Mouse (Mus musculus) myocyte (in vitro differentiated cells): ENCODE measurements around the gene 9130409I23Rik. TPM values are rescaled to one million over a fixed set of nuclear protein-coding genes. Genes with fewer than 3 reads are reported as not detected.
A peak's percentile ranks its signal among the peaks of the same experiment; 100 is the strongest.

Source experiments
- H3K27me3 ChIP-seq: one replicate; pipeline ENCODE4 v1.6.1; 2011; ENCODE audit not compliant: control insufficient read depth, insufficient read depth, insufficient read length
- H3K36me3 ChIP-seq: one replicate; pipeline ENCODE4 v1.6.1; 2011; ENCODE audit not compliant: control insufficient read depth, insufficient read depth
- H3K4me2 ChIP-seq: one replicate; pipeline ENCODE4 v1.6.1; 2011; ENCODE audit warnings: low read depth, control low read depth
- H3K4me3 ChIP-seq: one replicate; pipeline ENCODE4 v1.5.1; 2011; ENCODE audit warnings: mild to moderate bottlenecking, control low read depth, moderate library complexity
- H3K79me2 ChIP-seq: one replicate; pipeline ENCODE4 v1.6.1; 2011; ENCODE audit not compliant: control insufficient read depth, insufficient read depth
- H3ac ChIP-seq: one replicate; pipeline ENCODE4 v1.6.1; 2011; ENCODE audit not compliant: control insufficient read depth, insufficient read length
- CEBPB ChIP-seq: IDR thresholded peaks from 2 replicates; pipeline ENCODE4 v1.6.1; 2011; ENCODE audit warnings: mild to moderate bottlenecking, moderate library complexity; ENCODE audit not compliant: poor library complexity, insufficient read depth, severe bottlenecking
- E2F4 ChIP-seq: IDR thresholded peaks from one replicate; pipeline ENCODE4 v1.6.1; 2011; ENCODE audit warnings: mild to moderate bottlenecking, control low read depth, moderate library complexity; ENCODE audit not compliant: insufficient read depth
- MAX ChIP-seq: IDR thresholded peaks from one replicate; pipeline ENCODE4 v1.6.1; 2011; ENCODE audit warnings: low read depth, mild to moderate bottlenecking, control low read depth
- MYOD1 ChIP-seq, 3 experiments: IDR thresholded peaks; one replicate each; pipeline ENCODE4 v1.6.1; 2011; ENCODE audit warnings: control low read depth in 2 of 3, low read depth in 2 of 3, mild to moderate bottlenecking in 2 of 3, moderate library complexity in 1 of 3; ENCODE audit not compliant: insufficient read length in 2 of 3, control insufficient read depth in 1 of 3
- MYOG ChIP-seq, 3 experiments: IDR thresholded peaks; one replicate each; pipeline ENCODE4 v1.6.1; 2011; ENCODE audit warnings: control low read depth in 2 of 3, low read depth in 2 of 3, mild to moderate bottlenecking in 2 of 3; ENCODE audit not compliant: insufficient read length in 2 of 3, control insufficient read depth in 1 of 3, insufficient read depth in 1 of 3
- POLR2A ChIP-seq: IDR thresholded peaks from one replicate; pipeline ENCODE4 v1.6.1; 2011; ENCODE audit warnings: low read depth, mild to moderate bottlenecking, control low read depth, moderate library complexity; ENCODE audit not compliant: insufficient read length
- POLR2AphosphoS2 ChIP-seq: IDR thresholded peaks from one replicate; pipeline ENCODE4 v1.6.1; 2011; ENCODE audit warnings: low read depth, control low read depth; ENCODE audit not compliant: insufficient read length
- REST ChIP-seq: IDR thresholded peaks from one replicate; pipeline ENCODE4 v1.6.1; 2011; ENCODE audit warnings: mild to moderate bottlenecking, control low read depth, moderate library complexity; ENCODE audit not compliant: insufficient read depth, insufficient read length
- SRF ChIP-seq: IDR thresholded peaks from one replicate; pipeline ENCODE4 v1.6.1; 2011; ENCODE audit warnings: low read depth; ENCODE audit not compliant: control insufficient read depth, insufficient read length
- TCF12 ChIP-seq: IDR thresholded peaks from one replicate; pipeline ENCODE4 v1.6.1; 2011; ENCODE audit warnings: mild to moderate bottlenecking, control low read depth; ENCODE audit not compliant: poor library complexity, insufficient read depth, severe bottlenecking
- TCF3 ChIP-seq: IDR thresholded peaks from one replicate; pipeline ENCODE4 v1.6.1; 2011; ENCODE audit warnings: low read depth, control low read depth; ENCODE audit not compliant: insufficient read length
- USF1 ChIP-seq: IDR thresholded peaks from one replicate; pipeline ENCODE4 v1.6.1; 2011; ENCODE audit warnings: low read depth, mild to moderate bottlenecking, control low read depth, moderate library complexity
- polyA plus RNA-seq: library from polyadenylated mRNA; unstranded; fragments of >200 nt; fragmentation: generic; extraction: Trizol; gene quantifications from one replicate; pipeline ENCODE4 v1.2.1, GENCODE M21; 2012; ENCODE audit warnings: missing spikeins

9130409I23Rik gene
- polyA plus RNA-seq, 1 experiment: not detected

DNA sequence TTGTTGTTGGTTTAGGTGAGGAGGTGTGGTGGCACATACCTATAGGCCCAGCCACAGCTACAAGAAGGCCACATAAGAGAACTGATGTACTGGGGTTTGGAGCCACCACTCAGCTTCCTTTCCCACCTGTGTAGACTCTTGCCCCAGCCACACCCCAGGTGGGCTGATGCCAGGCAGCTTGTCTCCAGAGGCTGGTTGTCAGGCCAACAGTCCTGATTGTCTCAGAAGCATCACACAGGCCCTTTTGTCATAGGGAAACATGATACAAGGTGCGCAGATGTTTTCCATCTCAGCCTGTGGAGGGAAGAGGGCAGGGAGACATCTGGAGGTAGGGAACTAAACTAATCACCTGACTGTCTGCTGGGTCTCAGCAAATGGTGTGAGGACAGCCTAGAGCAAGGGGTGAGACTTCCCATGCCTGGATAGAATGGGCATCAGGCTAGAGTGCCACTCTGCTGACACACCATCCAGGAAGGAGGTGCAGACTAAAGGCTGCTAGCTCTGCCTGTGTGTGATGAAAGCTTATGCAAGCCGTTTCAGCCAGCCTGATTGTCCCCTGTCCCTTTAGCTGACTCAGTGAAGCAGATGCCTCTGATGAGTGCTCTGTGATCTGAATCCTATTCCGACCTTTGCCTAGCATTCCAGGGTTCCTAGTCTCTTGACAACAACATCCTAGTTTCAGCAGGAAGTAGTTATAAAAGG is 10.9 kb downstream of the 9130409I23Rik start:
- no peaks in the 10 kb centered on the region for H3K79me2 ChIP-seq
- H3K27me3 ChIP-seq: peaks cover 23% of the 10 kb centered on the region
- H3ac ChIP-seq: no peak overlapping the region
- no peak overlapping the region for H3K4me2 ChIP-seq
- H3K4me3 ChIP-seq: no peak overlapping the region
- TF ChIP-seq CEBPB: peak; percentile 88
- TF ChIP-seq REST: no peak
- TF ChIP-seq E2F4: no peak
- H3K36me3 ChIP-seq: no peaks in the 10 kb centered on the region

DNA sequence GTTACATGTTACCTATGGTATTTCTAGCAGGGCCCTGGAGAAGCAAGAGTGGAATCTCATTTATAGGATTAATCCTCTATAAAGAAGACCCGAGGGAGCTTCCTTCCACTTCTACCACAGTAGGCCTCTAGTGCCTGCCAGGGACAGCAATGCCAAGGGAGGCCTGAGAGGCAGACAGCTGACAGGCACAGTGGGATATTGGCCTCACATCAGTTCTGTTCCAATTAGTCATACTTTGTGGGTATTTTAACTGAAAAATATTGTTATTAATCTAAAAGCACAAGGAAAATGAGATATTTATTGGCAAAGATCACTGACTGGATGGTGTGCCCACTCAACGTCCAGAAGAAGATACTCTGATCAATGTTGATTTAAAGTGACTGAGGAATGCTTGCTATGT is 13.0 kb downstream of the 9130409I23Rik start:
- no peak overlapping the region for H3ac ChIP-seq
- no peak overlapping the region for H3K4me3 ChIP-seq
- TF ChIP-seq CEBPB (no peak), MYOD1 (IDR thresholded peaks at IDR 0.05; ENCODE audit: control insufficient read depth in 1 of 3, insufficient read length in 2 of 3, low read depth in 2 of 3) (no peak), POLR2AphosphoS2 (no peak), REST (no peak), TCF12 (no peak), MYOG (IDR thresholded peaks at IDR 0.05; ENCODE audit: control insufficient read depth in 1 of 3, insufficient read depth in 1 of 3, insufficient read length in 2 of 3, low read depth in 2 of 3) (no peak), E2F4 (no peak)
- H3K4me2 ChIP-seq: no peak overlapping the region
- H3K36me3 ChIP-seq: no peaks in the 10 kb centered on the region
- no peaks in the 10 kb centered on the region for H3K79me2 ChIP-seq
- H3K27me3 ChIP-seq: peaks cover 35% of the 10 kb centered on the region

DNA sequence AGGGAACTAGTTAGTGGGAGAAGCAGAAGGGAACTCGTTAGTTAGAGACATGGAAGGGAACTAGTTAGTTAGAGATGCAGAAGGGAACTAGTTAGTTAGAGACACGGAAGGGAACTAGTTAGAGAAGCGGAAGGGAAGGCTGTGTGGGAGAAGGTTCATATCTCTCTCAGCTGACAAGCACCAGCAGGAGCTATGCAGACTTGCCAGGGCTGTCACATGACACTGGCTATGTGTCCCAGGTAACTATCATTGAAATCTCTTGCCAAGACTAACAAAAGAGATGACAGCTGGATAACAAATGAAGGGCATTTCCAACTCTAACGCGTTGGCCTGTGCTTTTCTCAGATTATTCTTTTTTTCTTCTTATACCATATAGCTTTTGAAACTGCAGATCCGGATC is 13.6 kb downstream of the 9130409I23Rik start:
- TF ChIP-seq E2F4 (no peak), POLR2AphosphoS2 (no peak), USF1 (no peak), MYOG (IDR thresholded peaks at IDR 0.05; ENCODE audit: control insufficient read depth in 1 of 3, insufficient read depth in 1 of 3, insufficient read length in 2 of 3, low read depth in 2 of 3) (no peak), SRF (no peak), TCF3 (no peak), CEBPB (no peak), MYOD1 (IDR thresholded peaks at IDR 0.05; ENCODE audit: control insufficient read depth in 1 of 3, insufficient read length in 2 of 3, low read depth in 2 of 3) (no peak), MAX (no peak), POLR2A (no peak), TCF12 (no peak), REST (no peak)
- Histone ChIP-seq H3K4me3 (no peak overlapping the region), H3ac (no peak overlapping the region), H3K79me2 (no peaks in the 10 kb centered on the region), H3K4me2 (no peak overlapping the region), H3K27me3 (peaks cover 36% of the 10 kb centered on the region), H3K36me3 (no peaks in the 10 kb centered on the region)

- Histone ChIP-seq H3K27me3 (peaks cover 56% of the 10 kb centered on the region), H3ac (no peak overlapping the region), H3K79me2 (no peaks in the 10 kb centered on the region), H3K4me2 (no peak overlapping the region), H3K4me3 (no peak overlapping the region), H3K36me3 (no peaks in the 10 kb centered on the region)
- no peak for TF ChIP-seq CEBPB
- TF ChIP-seq MYOD1 (IDR thresholded peaks at IDR 0.05; ENCODE audit: control insufficient read depth in 1 of 3, insufficient read length in 2 of 3, low read depth in 2 of 3): no peak
Observed at GRCm38 (mm10) chr1:181068344-181068743, 17.3 kb downstream of the 9130409I23Rik start.

DNA sequence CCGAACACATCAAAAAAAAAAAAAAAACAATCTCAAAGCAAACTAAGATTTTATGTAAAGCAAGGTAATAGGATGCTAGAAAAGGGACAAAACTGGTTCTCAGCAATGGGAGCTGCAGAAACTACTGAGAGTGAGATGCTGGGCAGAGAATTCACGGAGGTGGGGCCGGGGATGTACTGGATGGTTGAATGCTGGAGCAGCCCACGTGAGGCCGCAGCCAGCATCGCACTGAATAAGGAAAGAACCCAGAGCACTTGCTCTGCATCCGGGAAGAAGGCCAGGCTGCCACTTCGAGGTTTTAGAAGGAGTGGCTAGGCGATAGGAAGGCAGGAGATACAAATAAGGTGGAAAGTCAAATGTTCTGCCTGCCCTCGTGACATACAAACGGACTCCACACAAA is 18.6 kb downstream of the 9130409I23Rik start:
- no peak overlapping the region for H3K4me3 ChIP-seq
- H3K4me2 ChIP-seq: no peak overlapping the region
- H3K36me3 ChIP-seq: no peaks in the 10 kb centered on the region
- H3K27me3 ChIP-seq: peaks cover 51% of the 10 kb centered on the region
- H3ac ChIP-seq: no peak overlapping the region
- H3K79me2 ChIP-seq: no peaks in the 10 kb centered on the region
- no peak for TF ChIP-seq USF1
- TF ChIP-seq REST: no peak
- TF ChIP-seq MAX: no peak
- no peak for TF ChIP-seq POLR2AphosphoS2
- TF ChIP-seq E2F4: no peak
